Mouse (Mus musculus) liver, embryonic 14.5 days (tissue): Measurements from ENCODE around the gene Castor1. TPM values are rescaled to one million over a fixed set of nuclear protein-coding genes. Genes with fewer than 3 reads are reported as not detected.

Experiments
- ATAC-seq: fragments of 200-750 bp; cut with Nextera tagmentation; 2 replicates; pipeline ENCODE4 v1.8.0; 2017; ENCODE audit warnings: moderate number of reproducible peaks, mild to moderate bottlenecking, moderate library complexity; ENCODE audit not compliant: insufficient read depth
- DNase-seq, 3 experiments: peaks; one replicate each; pipeline ENCODE4 v3.0.0-alpha.2; 2012 to 2013; ENCODE audit warnings: low read depth in 3 of 3, low spot score in 3 of 3
- H3K27ac ChIP-seq: fragments of 300-500 bp; sonication (generic); 2 replicates; pipeline ENCODE4 v1.5.1; 2014; ENCODE audit warnings: moderate library complexity, mild to moderate bottlenecking, control low read depth, inconsistent platforms
- H3K27me3 ChIP-seq: fragments of 300-500 bp; sonication (generic); 2 replicates; pipeline ENCODE4 v1.6.1; 2014; ENCODE audit warnings: mild to moderate bottlenecking, low read length, moderate library complexity; ENCODE audit not compliant: control insufficient read depth, insufficient read depth
- H3K36me3 ChIP-seq: fragments of 300-500 bp; sonication (generic); replicated peaks from 2 replicates; pipeline ENCODE4 v1.6.1; 2014; ENCODE audit warnings: low read depth; ENCODE audit not compliant: control insufficient read depth, insufficient read depth
- H3K4me1 ChIP-seq, 2 experiments: fragments of 200-500 bp in 1 of 2; fragments of 300-500 bp in 1 of 2; sonication (generic) in 1 of 2; replicated peaks; 2 replicates each; pipeline ENCODE4 v1.6.1; 2012 to 2014; ENCODE audit warnings: antibody characterized with exemption in 1 of 2, inconsistent platforms in 1 of 2, low read length in 1 of 2; ENCODE audit not compliant: control insufficient read depth in 2 of 2, insufficient read depth in 2 of 2
- H3K4me2 ChIP-seq: fragments of 300-500 bp; sonication (generic); 2 replicates; pipeline ENCODE4 v1.6.1; 2014; ENCODE audit warnings: low read depth, mild to moderate bottlenecking, control low read depth, moderate library complexity
- H3K4me3 ChIP-seq, 2 experiments: fragments of 200-500 bp in 1 of 2; fragments of 300-500 bp in 1 of 2; sonication (generic) in 1 of 2; 2 replicates each; pipeline ENCODE4 v1.5.1; 2012 to 2014; ENCODE audit warnings: low read depth in 2 of 2, low read length in 2 of 2, mild to moderate bottlenecking in 2 of 2, control low read depth in 1 of 2, inconsistent platforms in 1 of 2, moderate library complexity in 1 of 2; ENCODE audit not compliant: insufficient read depth in 1 of 2
- H3K9ac ChIP-seq: fragments of 300-500 bp; sonication (generic); replicated peaks from 2 replicates; pipeline ENCODE4 v1.6.1; 2014; ENCODE audit warnings: mild to moderate bottlenecking, control low read depth, moderate library complexity
- H3K9me3 ChIP-seq: fragments of 300-500 bp; sonication (generic); 2 replicates; pipeline ENCODE4 v1.6.1; 2016; ENCODE audit warnings: low read length, mixed read lengths; ENCODE audit not compliant: control insufficient read depth
- CTCF ChIP-seq: IDR thresholded peaks from 2 replicates; pipeline ENCODE4 v1.5.1; 2016; ENCODE audit warnings: antibody characterized with exemption, low read depth, control low read depth
- EP300 ChIP-seq: IDR thresholded peaks from 2 replicates; pipeline ENCODE4 v1.6.1; 2016; ENCODE audit warnings: antibody characterized with exemption, low read depth
- whole genome bisulfite sequencing: fragments of 180-500 bp; shearing (Covaris S2); extraction: QIAGEN DNeasy Blood & Tissue Kit; methylation state at CpG from one replicate; pipeline ENCODE4 v1.1.7; 2014; ENCODE audit not compliant: insufficient replicate concordance; 5-methylcytosine and 5-hydroxymethylcytosine counted together
- polyA plus RNA-seq, 2 experiments: library from polyadenylated mRNA; depleted of rRNA in 1 of 2; stranded (reverse) in 1 of 2; unstranded in 1 of 2; fragments of >200 nt; fragmentation: Nextera tagmentation in 1 of 2; extraction: Ambion mirVana in 1 of 2; gene quantifications; 2 replicates each; pipeline versions ENCODE4 v1.2.1 to v1.2.3; 2012 to 2014

Castor1 gene
- polyA plus RNA-seq, 2 experiments, result 1.1 to 1.4 TPM

DNA sequence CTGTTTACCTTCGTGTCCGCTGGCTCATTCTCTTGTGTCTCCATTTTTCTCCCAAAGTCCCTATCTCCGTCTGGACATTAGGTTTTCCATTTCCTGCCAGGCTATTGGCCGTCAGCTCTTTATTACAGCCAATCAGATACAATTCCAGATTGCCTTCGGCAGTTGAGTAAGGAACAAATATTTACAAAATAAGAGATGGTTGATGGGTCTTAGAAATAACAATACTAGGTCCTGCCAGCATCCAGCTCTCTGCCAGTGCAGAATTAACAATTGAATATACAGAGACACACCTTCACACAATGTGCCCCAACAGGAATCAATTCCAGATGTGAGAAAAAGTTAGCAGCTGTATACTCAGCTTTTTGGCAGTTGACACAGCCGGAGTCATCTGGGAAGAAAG, 28.1 kb downstream of the Castor1 start:
- ATAC-seq (no peak), DNase-seq (no peak)
- no peaks in the 10 kb centered on the region for H3K36me3 ChIP-seq
- H3K9me3 ChIP-seq, result no peaks in the 10 kb centered on the region
- no peak overlapping the region for H3K9ac ChIP-seq
- no peak overlapping the region for H3K4me2 ChIP-seq
- no peaks in the 10 kb centered on the region for H3K27me3 ChIP-seq
- peaks cover 12 to 23% of the 10 kb centered on the region in 2 experiments for H3K4me1 ChIP-seq
- TF ChIP-seq EP300, result no peak
- no peak for TF ChIP-seq CTCF
- WGBS, result 67% methylated on average over 6 of the region's 6 CpGs
- no peak overlapping the region for H3K4me3 ChIP-seq
- H3K27ac ChIP-seq, result no peak overlapping the region

DNA sequence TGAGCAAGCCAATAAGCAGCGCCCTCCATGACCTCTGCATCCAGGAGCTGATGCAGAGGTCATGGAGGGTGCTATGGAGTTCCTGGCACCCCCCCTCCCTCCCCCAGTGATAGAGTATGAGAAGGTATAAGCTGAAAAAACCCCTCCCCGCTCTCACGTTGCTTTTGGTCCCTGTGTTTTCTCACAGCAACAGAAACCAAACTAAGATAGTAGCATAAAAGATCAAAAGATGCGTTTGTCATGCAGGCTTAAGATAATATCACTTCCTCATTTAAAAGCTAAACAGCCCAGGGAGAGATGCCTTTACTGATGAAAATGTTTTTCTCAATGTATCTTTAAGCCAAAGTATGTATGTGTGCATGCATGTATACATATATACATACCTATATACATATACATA, 28.6 kb downstream of the Castor1 start:
- H3K9ac ChIP-seq, result no peak overlapping the region
- no peak overlapping the region for H3K27ac ChIP-seq
- H3K36me3 ChIP-seq, result no peaks in the 10 kb centered on the region
- peaks cover 12 to 21% of the 10 kb centered on the region in 2 experiments for H3K4me1 ChIP-seq
- H3K4me3 ChIP-seq, result no peak overlapping the region
- no peaks in the 10 kb centered on the region for H3K9me3 ChIP-seq
- no peak for TF ChIP-seq EP300
- TF ChIP-seq CTCF, result no peak
- 44% methylated on average over 4 of the region's 4 CpGs for WGBS
- H3K27me3 ChIP-seq, result no peaks in the 10 kb centered on the region
- DNase-seq (no peak), ATAC-seq (no peak)
- no peak overlapping the region for H3K4me2 ChIP-seq

DNA sequence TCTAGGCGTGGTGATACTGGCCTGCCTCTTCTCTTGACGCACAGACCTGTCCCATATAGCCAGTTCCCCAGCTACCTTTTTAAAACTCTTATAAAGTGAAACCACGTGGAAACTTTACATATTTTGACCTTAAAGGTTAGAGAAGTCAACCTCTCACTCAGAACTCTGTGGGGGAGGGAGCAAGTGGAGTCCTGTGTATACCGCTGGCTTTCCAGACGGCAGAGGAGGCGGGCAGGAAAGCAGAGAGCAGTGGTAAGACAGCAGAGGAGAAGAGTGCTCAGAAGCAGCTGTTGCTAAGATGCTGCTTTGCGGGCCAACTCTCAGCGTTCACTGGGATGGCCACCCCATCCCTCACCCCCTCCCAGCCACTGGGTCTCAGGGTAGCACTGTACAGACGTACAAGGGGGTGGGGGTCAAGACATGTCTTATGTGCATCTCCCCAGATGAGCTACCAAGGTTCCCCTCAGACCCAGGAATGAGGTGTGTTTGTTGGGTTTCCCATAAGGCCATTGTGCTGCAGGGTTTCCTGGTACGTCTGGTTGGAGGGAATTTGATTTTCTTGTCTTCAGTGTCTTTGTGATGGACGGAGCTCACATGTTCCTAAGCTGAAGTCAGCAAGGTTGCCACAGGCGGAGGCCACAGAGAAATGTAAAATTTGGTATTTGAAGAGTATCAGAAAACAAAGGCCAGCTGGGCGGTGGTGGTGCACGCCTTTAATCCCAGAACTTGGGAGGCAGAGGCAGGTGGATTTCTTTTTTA, 29.4 kb downstream of the Castor1 start:
- H3K27me3 ChIP-seq, result no peaks in the 10 kb centered on the region
- DNase-seq, result no peak
- WGBS, result 69% methylated on average over 14 of the region's 14 CpGs
- TF ChIP-seq CTCF (no peak), EP300 (no peak)
- H3K9ac ChIP-seq, result no peak overlapping the region
- H3K4me2 ChIP-seq, result no peak overlapping the region
- no peaks in the 10 kb centered on the region for H3K36me3 ChIP-seq
- no peaks in the 10 kb centered on the region for H3K9me3 ChIP-seq
- no peak overlapping the region for H3K4me3 ChIP-seq
- no peak for ATAC-seq
- H3K4me1 ChIP-seq, result peaks cover 12 to 21% of the 10 kb centered on the region in 2 experiments
- H3K27ac ChIP-seq, result no peak overlapping the region

DNA sequence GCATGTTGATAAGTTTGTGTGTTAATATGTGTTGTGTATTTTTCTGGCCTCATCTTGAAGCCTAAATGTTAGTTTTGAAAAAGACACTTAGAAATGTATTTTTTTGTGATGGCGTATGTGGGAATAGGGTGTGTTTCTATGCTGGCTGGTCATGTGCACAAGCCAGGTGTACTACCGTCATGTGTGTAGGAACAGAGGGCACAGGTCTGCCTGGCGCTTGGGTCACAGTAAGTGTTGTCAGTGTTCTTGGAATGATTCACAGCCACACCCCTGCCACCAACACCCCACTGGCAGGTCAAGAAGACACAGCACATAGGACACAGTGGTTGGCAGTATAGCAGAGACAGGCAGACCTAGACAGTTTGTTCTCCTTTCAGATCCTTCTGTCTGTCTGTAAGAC, 31.1 kb downstream of the Castor1 start:
- Histone ChIP-seq H3K36me3 (no peaks in the 10 kb centered on the region), H3K27ac (no peak overlapping the region), H3K4me2 (no peak overlapping the region), H3K4me3 (no peak overlapping the region), H3K9me3 (no peaks in the 10 kb centered on the region), H3K4me1 (peaks cover 12 to 21% of the 10 kb centered on the region in 2 experiments), H3K27me3 (no peaks in the 10 kb centered on the region), H3K9ac (no peak overlapping the region)
- TF ChIP-seq EP300, result no peak
- TF ChIP-seq CTCF, result no peak
- ATAC-seq, result no peak
- DNase-seq, result no peak
- WGBS, result 71% methylated on average over 3 of the region's 3 CpGs

DNA sequence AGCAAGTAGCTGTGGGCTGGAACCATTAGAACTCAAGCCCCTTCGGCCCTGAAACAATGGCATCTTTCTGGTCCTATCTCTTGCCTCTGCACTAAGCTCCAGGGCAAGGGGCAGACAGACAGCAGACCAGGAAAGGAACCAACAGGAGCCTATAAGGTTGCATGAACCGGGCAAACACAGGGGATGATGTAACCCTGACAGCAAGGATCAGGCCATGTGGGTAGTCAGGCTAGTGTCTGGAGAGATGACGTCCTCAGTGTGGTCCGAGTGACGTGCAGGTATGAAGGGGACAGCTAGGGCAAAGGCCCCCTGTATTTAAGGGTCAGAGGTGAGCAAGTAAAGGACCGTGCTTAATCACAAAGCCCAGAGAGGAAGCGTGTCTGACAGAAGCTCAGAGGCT, 32.3 kb downstream of the Castor1 start:
- Histone ChIP-seq H3K4me2 (no peak overlapping the region), H3K4me3 (no peak overlapping the region), H3K9ac (no peak overlapping the region), H3K27me3 (no peaks in the 10 kb centered on the region), H3K36me3 (no peaks in the 10 kb centered on the region), H3K4me1 (peaks cover 7 to 16% of the 10 kb centered on the region in 2 experiments), H3K9me3 (no peaks in the 10 kb centered on the region), H3K27ac (no peak overlapping the region)
- no peak for TF ChIP-seq EP300
- no peak for TF ChIP-seq CTCF
- WGBS, result 56% methylated on average over 7 of the region's 7 CpGs
- ATAC-seq (peak; percentile 66), DNase-seq (no peak)
